Mouse (Mus musculus) lung, embryonic 15.5 days (tissue): ENCODE measurements around the gene Bloc1s6. TPM values are rescaled to one million over a fixed set of nuclear protein-coding genes. Genes with fewer than 3 reads are reported as not detected.

ENCODE experiments used
- ATAC-seq: fragments of 200-750 bp; cut with Nextera tagmentation; 2 replicates; pipeline ENCODE4 v1.8.0; 2017; ENCODE audit warnings: moderate number of reproducible peaks, borderline replicate concordance; ENCODE audit not compliant: low FRiP score, low TSS enrichment; ENCODE audit errors: extremely low read depth
- H3K27ac ChIP-seq: fragments of 300-500 bp; sonication (generic); 2 replicates; pipeline ENCODE4 v1.5.1; 2015; ENCODE audit warnings: moderate library complexity, mild to moderate bottlenecking, inconsistent platforms
- H3K27me3 ChIP-seq: fragments of 300-500 bp; sonication (generic); 2 replicates; pipeline ENCODE4 v1.6.1; 2015; ENCODE audit warnings: inconsistent platforms
- H3K36me3 ChIP-seq: fragments of 300-500 bp; sonication (generic); 2 replicates; pipeline ENCODE4 v1.6.1; 2015; ENCODE audit warnings: inconsistent platforms
- H3K4me1 ChIP-seq: fragments of 300-500 bp; sonication (generic); 2 replicates; pipeline ENCODE4 v1.6.1; 2015; ENCODE audit warnings: inconsistent platforms
- H3K4me2 ChIP-seq: fragments of 300-500 bp; sonication (generic); 2 replicates; pipeline ENCODE4 v1.6.1; 2015; ENCODE audit warnings: inconsistent platforms, mild to moderate bottlenecking, moderate library complexity
- H3K4me3 ChIP-seq: fragments of 300-500 bp; sonication (generic); 2 replicates; pipeline ENCODE4 v1.5.1; 2015; ENCODE audit warnings: mild to moderate bottlenecking, inconsistent platforms
- H3K9ac ChIP-seq: fragments of 300-500 bp; sonication (generic); 2 replicates; pipeline ENCODE4 v1.6.1; 2015; ENCODE audit warnings: inconsistent platforms
- H3K9me3 ChIP-seq: fragments of 300-500 bp; sonication (generic); 2 replicates; pipeline ENCODE4 v1.6.1; 2016; ENCODE audit warnings: inconsistent platforms
- WGBS: fragments of 180-500 bp; shearing (Covaris S2); methylation state at CpG from one replicate; pipeline ENCODE4 v1.1.7; 2015; 5-methylcytosine and 5-hydroxymethylcytosine counted together
- polyA plus RNA-seq: library from polyadenylated mRNA; unstranded; fragments of >200 nt; fragmentation: Nextera tagmentation; extraction: Ambion mirVana; gene quantifications from 2 replicates; pipeline ENCODE4 v1.2.1, GENCODE M21; 2015

The Bloc1s6 gene
- polyA plus RNA-seq, 1 experiment from 2014 or later = 45.4 TPM

DNA sequence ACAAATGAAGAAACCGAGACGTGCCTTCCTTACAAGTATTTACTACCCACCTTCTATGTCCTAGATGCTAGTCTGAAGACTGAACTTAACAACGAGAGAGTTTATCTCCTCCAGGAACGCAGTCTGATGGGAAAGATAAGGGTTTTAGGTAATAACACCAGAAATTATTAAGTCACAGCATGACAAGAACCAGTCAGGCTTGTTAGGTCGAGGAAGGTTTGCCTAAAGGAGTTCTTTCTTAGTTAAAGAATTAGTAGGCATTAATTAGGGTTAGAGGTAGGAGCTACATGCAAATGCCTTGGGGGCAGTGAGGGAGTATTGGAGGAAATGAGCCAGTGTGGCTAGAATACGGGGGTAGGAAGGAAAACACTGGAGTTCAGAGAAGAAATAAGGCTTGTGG lies 51.4 kb downstream of the Bloc1s6 start:
- Histone ChIP-seq H3K27ac (no peak overlapping the region), H3K27me3 (no peaks in the 10 kb centered on the region), H3K4me2 (no peak overlapping the region), H3K9me3 (no peaks in the 10 kb centered on the region), H3K4me1 (no peaks in the 10 kb centered on the region), H3K36me3 (no peaks in the 10 kb centered on the region), H3K4me3 (no peak overlapping the region), H3K9ac (no peak overlapping the region)
- 66% methylated on average over 6 of the region's 6 CpGs for WGBS
- ATAC-seq = no peak

Other genes with a start within 250 kb of the Bloc1s6 start
- 6.2 and 6.3 TPM in 2 replicates for gene Gatm, start 127.2 kb upstream of the Bloc1s6 start, polyA plus RNA-seq
- gene AA467197, start 101.5 kb upstream of the Bloc1s6 start, polyA plus RNA-seq = 0.30 and 0.76 TPM in 2 replicates
- 6.7 and 6.8 TPM in 2 replicates for gene Slc30a4, start 35.8 kb upstream of the Bloc1s6 start, polyA plus RNA-seq
- 8.8 and 9.4 TPM in 2 replicates for gene Sqor, start 26.7 kb downstream of the Bloc1s6 start, polyA plus RNA-seq